Mouse (Mus musculus) intestine, embryonic 15.5 days (tissue): ENCODE results near the gene Gm5901. TPM values are rescaled to one million over a fixed set of nuclear protein-coding genes. Genes with fewer than 3 reads are reported as not detected.
"Not testable (repeated sequence)": the region's sequence is repeated elsewhere in the genome, so short reads cannot be mapped to it uniquely, and the experiment has no call there.

Experiments used
- ATAC-seq: fragments of 200-750 bp; cut with Nextera tagmentation; 2 replicates; pipeline ENCODE4 v1.8.0; 2017; ENCODE audit warnings: moderate TSS enrichment, moderate library complexity
- H3K27ac ChIP-seq: fragments of 300-500 bp; sonication (generic); 2 replicates; pipeline ENCODE4 v1.5.1; 2015; ENCODE audit warnings: mild to moderate bottlenecking, inconsistent platforms
- H3K27me3 ChIP-seq: fragments of 300-500 bp; sonication (generic); replicated peaks from 2 replicates; pipeline ENCODE4 v1.6.1; 2015; ENCODE audit warnings: inconsistent platforms
- H3K36me3 ChIP-seq: fragments of 300-500 bp; sonication (generic); 2 replicates; pipeline ENCODE4 v1.6.1; 2015; ENCODE audit warnings: inconsistent platforms
- H3K4me1 ChIP-seq: fragments of 300-500 bp; sonication (generic); replicated peaks from 2 replicates; pipeline ENCODE4 v1.6.1; 2015; ENCODE audit warnings: inconsistent platforms
- H3K4me2 ChIP-seq: fragments of 300-500 bp; sonication (generic); replicated peaks from 2 replicates; pipeline ENCODE4 v1.6.1; 2015; ENCODE audit warnings: mild to moderate bottlenecking, inconsistent platforms
- H3K4me3 ChIP-seq: fragments of 300-500 bp; sonication (generic); replicated peaks from 2 replicates; pipeline ENCODE4 v1.5.1; 2015; ENCODE audit warnings: inconsistent platforms
- H3K9ac ChIP-seq: fragments of 300-500 bp; sonication (generic); 2 replicates; pipeline ENCODE4 v1.6.1; 2015; ENCODE audit warnings: inconsistent platforms
- H3K9me3 ChIP-seq: fragments of 300-500 bp; sonication (generic); 2 replicates; pipeline ENCODE4 v1.6.1; 2016; ENCODE audit warnings: inconsistent platforms
- WGBS: fragments of 180-500 bp; shearing (Covaris S2); methylation state at CpG from one replicate; pipeline ENCODE4 v1.1.7; 2015; 5-methylcytosine and 5-hydroxymethylcytosine counted together
- polyA plus RNA-seq: library from polyadenylated mRNA; unstranded; fragments of >200 nt; fragmentation: Nextera tagmentation; extraction: Ambion mirVana; gene quantifications from 2 replicates; pipeline ENCODE4 v1.2.1, GENCODE M21; 2015

The Gm5901 gene
- polyA plus RNA-seq, 1 experiment from 2014 or later, result not detected

- H3K27ac ChIP-seq, H3K4me1 ChIP-seq, H3K27me3 ChIP-seq, H3K4me2 ChIP-seq, H3K4me3 ChIP-seq, H3K9me3 ChIP-seq, H3K9ac ChIP-seq, H3K36me3 ChIP-seq: not testable (repeated sequence)
- WGBS, result 53% methylated on average over 8 of the region's 8 CpGs
- peak; percentile 66; the same call in 1 of the 2 replicates for ATAC-seq
These were observed 37.2 kb downstream of the Gm5901 start for GRCm38 (mm10) chr7:105411874-105412632.

DNA sequence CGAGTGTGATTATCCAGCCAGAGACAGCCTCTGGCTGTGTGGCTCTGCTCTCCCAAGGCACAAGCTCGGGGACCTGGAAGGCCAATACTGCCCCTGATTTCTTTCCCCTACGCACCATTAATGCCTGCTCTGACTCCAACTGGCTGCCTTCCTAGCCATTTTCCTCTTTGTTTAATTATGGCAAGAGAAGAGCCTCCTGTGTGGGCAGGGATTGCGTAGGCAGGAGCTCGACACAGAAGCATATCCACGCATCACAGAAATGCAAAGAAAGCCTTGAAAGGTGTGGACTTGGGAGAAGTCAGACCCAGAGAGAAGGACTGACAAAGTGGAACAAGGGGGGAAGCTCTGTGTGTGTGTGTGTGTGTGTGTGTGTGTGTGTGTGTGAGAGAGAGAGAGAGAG is 39.5 kb downstream of the Gm5901 start:
- Histone ChIP-seq H3K9ac (no peak overlapping the region), H3K9me3 (no peaks in the 10 kb centered on the region), H3K27ac (no peak overlapping the region), H3K4me1 (no peaks in the 10 kb centered on the region), H3K27me3 (no peaks in the 10 kb centered on the region), H3K4me2 (no peak overlapping the region), H3K4me3 (no peak overlapping the region), H3K36me3 (no peaks in the 10 kb centered on the region)
- ATAC-seq, result no peak
- WGBS, result 45% methylated on average over 6 of the region's 6 CpGs

GRCm38 (mm10) chr7:105416529-105416928 is 41.7 kb downstream of the Gm5901 start:
- ATAC-seq, result no peak
- no peak overlapping the region for H3K27ac ChIP-seq
- no peaks in the 10 kb centered on the region for H3K9me3 ChIP-seq
- no peak overlapping the region for H3K4me3 ChIP-seq
- H3K27me3 ChIP-seq, result no peaks in the 10 kb centered on the region
- 84% methylated on average over 7 of the region's 7 CpGs for WGBS
- no peak overlapping the region for H3K4me2 ChIP-seq
- H3K9ac ChIP-seq, result no peak overlapping the region
- H3K36me3 ChIP-seq, result no peaks in the 10 kb centered on the region
- H3K4me1 ChIP-seq, result no peaks in the 10 kb centered on the region

DNA sequence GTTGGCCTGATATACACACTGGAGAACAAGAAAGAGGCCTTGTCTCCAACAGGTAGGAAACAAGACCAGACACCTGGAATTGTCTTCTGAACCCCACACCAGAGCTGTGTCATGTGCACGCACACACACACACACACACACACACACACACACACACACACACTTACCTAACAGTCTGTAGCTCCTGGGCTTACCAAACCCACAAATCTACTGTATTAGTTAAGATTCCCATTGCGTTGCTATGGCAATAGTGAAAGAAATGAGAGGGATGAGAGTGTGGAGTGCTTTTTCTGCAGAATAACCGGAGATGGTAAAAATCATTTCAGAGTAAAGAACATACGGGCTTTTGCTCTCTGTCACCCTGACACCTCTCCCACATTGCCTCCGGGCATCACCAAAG is 43.3 kb downstream of the Gm5901 start:
- Histone ChIP-seq H3K36me3 (no peaks in the 10 kb centered on the region), H3K27ac (no peak overlapping the region)

GRCm38 (mm10) chr7:105420903-105421302 is 46.1 kb downstream of the Gm5901 start:
- no peak overlapping the region for H3K4me3 ChIP-seq
- WGBS, result 17% methylated on average over 2 of the region's 2 CpGs
- no peaks in the 10 kb centered on the region for H3K36me3 ChIP-seq
- no peaks in the 10 kb centered on the region for H3K9me3 ChIP-seq
- H3K4me2 ChIP-seq, result no peak overlapping the region
- peaks cover 11% of the 10 kb centered on the region for H3K27me3 ChIP-seq
- H3K4me1 ChIP-seq, result no peaks in the 10 kb centered on the region
- H3K27ac ChIP-seq, result no peak overlapping the region
- no peak overlapping the region for H3K9ac ChIP-seq
- 0 out of 2 replicates have a peak, but pooled peaks have one; percentile 58 for ATAC-seq

More for the DNA sequence above, 43.3 kb downstream of the Gm5901 start:
- 87% methylated on average over 5 of the region's 5 CpGs for WGBS
- no peak overlapping the region for H3K4me2 ChIP-seq
- no peak overlapping the region for H3K9ac ChIP-seq
- ATAC-seq, result no peak
- no peak overlapping the region for H3K4me3 ChIP-seq
- no peaks in the 10 kb centered on the region for H3K4me1 ChIP-seq
- no peaks in the 10 kb centered on the region for H3K9me3 ChIP-seq
- H3K27me3 ChIP-seq, result no peaks in the 10 kb centered on the region

DNA sequence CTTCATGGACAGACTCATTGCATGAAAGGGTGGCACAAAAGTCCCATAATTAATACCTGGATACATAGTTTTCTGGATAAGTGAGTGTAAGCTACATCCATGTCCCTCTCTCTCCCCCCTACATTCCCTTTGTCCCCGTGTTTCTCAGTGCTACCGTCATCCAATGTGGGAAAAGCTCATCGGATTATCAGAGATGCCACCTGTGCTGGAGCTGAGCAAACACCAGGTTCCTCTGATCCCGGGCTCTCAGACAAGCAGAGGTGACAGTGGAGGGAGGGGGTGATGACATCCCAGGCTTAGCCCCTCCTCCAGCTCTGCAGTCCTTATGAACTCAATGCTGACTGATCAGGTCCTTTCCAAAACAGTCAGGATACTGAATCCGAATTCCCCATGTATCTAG is 49.5 kb downstream of the Gm5901 start:
- Histone ChIP-seq H3K4me3 (no peak overlapping the region), H3K27me3 (peaks cover 16% of the 10 kb centered on the region), H3K27ac (no peak overlapping the region), H3K9ac (no peak overlapping the region), H3K9me3 (no peaks in the 10 kb centered on the region), H3K4me2 (no peak overlapping the region), H3K4me1 (no peaks in the 10 kb centered on the region), H3K36me3 (no peaks in the 10 kb centered on the region)
- WGBS, result 22% methylated on average over 5 of the region's 5 CpGs
- no peak for ATAC-seq

DNA sequence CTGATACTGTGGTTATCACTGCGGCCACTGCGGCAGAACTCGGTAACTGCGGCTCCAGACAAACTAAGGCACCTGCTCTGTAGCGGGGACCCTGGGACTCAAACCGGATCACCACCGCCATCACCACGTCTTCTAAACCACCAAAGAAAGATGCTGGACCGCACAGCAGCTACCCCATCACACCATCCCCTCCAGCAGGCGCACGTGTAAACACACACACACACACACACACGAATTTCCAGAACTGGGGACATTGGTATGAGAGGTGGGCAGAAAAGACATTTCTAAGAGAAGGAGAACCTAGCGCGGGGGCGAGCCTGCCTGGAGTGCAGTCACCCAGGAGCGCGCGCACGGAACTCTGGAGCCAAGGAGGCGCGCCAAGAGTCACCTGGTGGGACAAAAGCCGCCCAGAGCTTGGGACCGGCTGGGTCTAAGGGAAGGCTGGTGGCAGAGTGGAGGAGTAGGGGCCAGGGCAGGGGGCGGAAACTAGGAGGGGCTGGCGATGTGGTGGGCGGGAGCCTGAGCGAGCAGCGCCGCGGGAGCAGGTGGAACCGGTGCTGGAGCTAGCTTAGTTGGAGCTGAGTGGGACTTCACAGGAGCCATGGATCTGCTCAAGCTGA is 50.7 kb downstream of the Gm5901 start, which contains the start of gene Cckbr:
Gene Cckbr (plus strand): TSS at position 308 of the 620 bp plus-strand sequence.
- Histone ChIP-seq H3K4me1 (no peaks in the 10 kb centered on the region), H3K9ac (no peak within 1 kb of the TSS), H3K27me3 (peaks cover 16% of the 10 kb centered on the region), H3K9me3 (no peaks in the 10 kb centered on the region), H3K4me2 (peak within 1 kb of the TSS; percentile 80), H3K4me3 (peak within 1 kb of the TSS; percentile 39), H3K36me3 (no peaks in the 10 kb centered on the region), H3K27ac (no peak within 1 kb of the TSS)
- 1% methylated on average over 31 of the region's 31 CpGs for whole genome bisulfite sequencing
- peak; percentile 85 for ATAC-seq

GRCm38 (mm10) chr7:105426051-105426450 is 51.2 kb downstream of the Gm5901 start:
- H3K4me1 ChIP-seq, result no peaks in the 10 kb centered on the region
- H3K4me3 ChIP-seq, result peak overlapping the region; percentile 39
- peak overlapping the region; percentile 80 for H3K4me2 ChIP-seq
- 2% methylated on average over 11 of the region's 11 CpGs for WGBS
- H3K36me3 ChIP-seq, result no peaks in the 10 kb centered on the region
- no peak overlapping the region for H3K27ac ChIP-seq
- H3K27me3 ChIP-seq, result peaks cover 16% of the 10 kb centered on the region
- peak; percentile 56 for ATAC-seq
- H3K9ac ChIP-seq, result no peak overlapping the region
- no peaks in the 10 kb centered on the region for H3K9me3 ChIP-seq

Other genes with a start within 250 kb of the Gm5901 start
- not detected in 2 replicates for gene Olfr683, start 228.0 kb upstream of the Gm5901 start, polyA plus RNA-seq
- gene Olfr684, start 211.4 kb upstream of the Gm5901 start, polyA plus RNA-seq, result not detected in 2 replicates
- not detected in 2 replicates for gene Olfr685, start 189.0 kb upstream of the Gm5901 start, polyA plus RNA-seq
- gene Olfr686, start 167.6 kb upstream of the Gm5901 start, polyA plus RNA-seq, result not detected in 2 replicates
- gene Olfr688, start 86.9 kb upstream of the Gm5901 start, polyA plus RNA-seq, result not detected in 2 replicates
- not detected in 2 replicates for gene Olfr689, start 63.9 kb upstream of the Gm5901 start, polyA plus RNA-seq
- not detected in 2 replicates for gene Olfr690, start 40.9 kb upstream of the Gm5901 start, polyA plus RNA-seq
- not detected in 2 replicates for gene Olfr691, start 32.8 kb upstream of the Gm5901 start, polyA plus RNA-seq
- not detected in 2 replicates for gene Olfr692, start 6.8 kb upstream of the Gm5901 start, polyA plus RNA-seq
- 39.6 and 45.9 TPM in 2 replicates for gene Fam160a2, start 25.0 kb downstream of the Gm5901 start, polyA plus RNA-seq
- not detected in 2 replicates for gene Cnga4, start 29.5 kb downstream of the Gm5901 start, polyA plus RNA-seq
- 0.08 and 0.24 TPM in 2 replicates for gene Cckbr, start 50.7 kb downstream of the Gm5901 start, polyA plus RNA-seq
- 93.1 and 95.0 TPM in 2 replicates for gene Cavin3, start 107.3 kb downstream of the Gm5901 start, polyA plus RNA-seq
- 29.0 and 29.4 TPM in 2 replicates for gene Smpd1, start 179.3 kb downstream of the Gm5901 start, polyA plus RNA-seq
- gene Apbb1, start 206.6 kb downstream of the Gm5901 start, polyA plus RNA-seq, result 36.6 and 37.8 TPM in 2 replicates
- 3.8 and 4.8 TPM in 2 replicates for gene Hpx, start 225.1 kb downstream of the Gm5901 start, polyA plus RNA-seq